Mouse (Mus musculus) cortical plate, adult 2 months (tissue): ENCODE results near the gene Snx29.

Source experiments
- CTCF ChIP-seq: fragments of 200-500 bp; IDR thresholded peaks from 2 replicates; pipeline ENCODE4 v1.5.1; 2011; ENCODE audit warnings: mild to moderate bottlenecking, control low read depth, low read length; ENCODE audit not compliant: insufficient read depth; ENCODE audit errors: extremely low read depth
- POLR2A ChIP-seq: fragments of 200-500 bp; IDR thresholded peaks from 2 replicates; pipeline ENCODE4 v1.6.1; 2011; ENCODE audit warnings: mild to moderate bottlenecking, low read length, control low read depth; ENCODE audit not compliant: insufficient read depth; ENCODE audit errors: extremely low read depth

GRCm38 (mm10) chr16:11728627-11729026, 405.9 kb downstream of the Snx29 start:
- no peak for TF ChIP-seq POLR2A
- no peak for TF ChIP-seq CTCF
